ENCODE assay signal across 21 mouse cellular contexts in genomic region chr15:99111139-99111538, GRCm38 (mm10). TPM values are rescaled to one million over a fixed set of nuclear protein-coding genes. Genes with fewer than 3 reads are reported as not detected.
"Had no signal": no experiment of that assay in that cellular context is flagged by ENCODE, and none has a peak within 500 bp of the region (broad histone marks: within the 10 kb centered on the region; RNA-seq: fewer than 3 reads in every experiment).

No protein-coding gene starts in this region.

- DNase-seq: kidney, postnatal 10 days; kidney, postnatal 36 days; layer of hippocampus, postnatal 36 days; liver, embryonic 13.5 days; lung, embryonic 14.5 days; right cerebral cortex, adult 18-20 months; right cerebral cortex, postnatal 14 days; right cerebral cortex, postnatal 4 days; thymus, postnatal 36 days had no signal

RNA-seq across cellular contexts. Expression of gene Spats2, which starts 14.6 kb away (rescaled TPM):
- total RNA-seq: megakaryocyte, adult 5-6 weeks had no signal

RNA-seq across cellular contexts. Expression of gene Dnajc22, which starts 18.2 kb away (rescaled TPM):
- total RNA-seq: left cerebral cortex, postnatal 10 days had no signal
- polyA plus RNA-seq: macrophage had no signal

RNA-seq across cellular contexts. Expression of gene C1ql4, which starts 23.5 kb away (rescaled TPM):
- total RNA-seq: left cerebral cortex, adult 2 months; left cerebral cortex, postnatal 10 days; left cerebral cortex, postnatal 36 days; liver, adult 2 months; megakaryocyte, adult 5-6 weeks had no signal
- polyA plus RNA-seq: limb, embryonic 11.5 days; limb, embryonic 14.5 days; liver, embryonic 13.5 days; liver, embryonic 16.5 days; lung, embryonic 14.5 days; lung, postnatal 0 days; macrophage; stomach, embryonic 15.5 days; urinary bladder, adult 2 months had no signal

RNA-seq across cellular contexts. Expression of gene Troap, which starts 36.8 kb away (rescaled TPM):
- total RNA-seq: liver, adult 2 months had no signal
- polyA plus RNA-seq: liver, adult 2 months had no signal

RNA-seq across cellular contexts. Expression of gene Prph, which starts 56.2 kb away (rescaled TPM):
- total RNA-seq: megakaryocyte, adult 5-6 weeks had no signal
